Mouse (Mus musculus): ENCODE measurements around the gene Cd274. TPM values are rescaled to one million over a fixed set of nuclear protein-coding genes. Genes with fewer than 3 reads are reported as not detected.

The Cd274 gene
- polyA plus RNA-seq, 1 experiment from 2014 or later, result 0.18 TPM

DNA sequence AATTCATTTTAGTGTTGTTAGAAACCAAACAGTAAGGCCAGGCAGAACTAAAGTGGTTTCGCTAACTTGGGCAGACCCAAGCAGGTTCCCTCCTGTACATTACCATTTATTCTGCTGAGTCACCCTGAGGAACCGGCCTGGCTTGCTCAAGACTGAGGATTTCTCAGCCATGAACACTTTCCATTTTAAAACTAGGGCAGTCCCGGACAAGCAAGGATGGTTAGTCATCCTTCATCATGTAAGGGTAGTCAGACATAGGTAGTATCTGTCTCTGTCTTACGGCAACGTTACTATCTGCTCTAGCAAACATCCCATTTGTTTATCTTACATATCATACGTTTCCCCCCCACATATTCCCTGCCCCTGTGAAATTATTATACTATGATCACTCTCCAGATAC is 17.7 kb downstream of the Cd274 start:
- no peak for ATAC-seq (replicated peaks; ENCODE audit: low FRiP score, low read depth)
- Histone ChIP-seq H3K27me3 (ENCODE audit: insufficient read depth, low read length) (no peaks in the 10 kb centered on the region), H3K9ac (ENCODE audit: low read depth, low read length) (no peak overlapping the region), H3K9me3 (replicated peaks; ENCODE audit: low read length) (no peaks in the 10 kb centered on the region), H3K4me3 (replicated peaks; ENCODE audit: low read depth, low read length) (no peak overlapping the region), H3K27ac (no peak overlapping the region), H3K36me3 (ENCODE audit: insufficient read depth, low read length) (no peaks in the 10 kb centered on the region), H3K4me2 (ENCODE audit: low read length) (no peak overlapping the region), H3K4me1 (replicated peaks; ENCODE audit: insufficient read depth, low read length) (no peaks in the 10 kb centered on the region)
- WGBS, result 75% methylated on average over 6 of the region's 6 CpGs
- no peak for DNase-seq (ENCODE audit: low spot score)
- TF ChIP-seq CTCF (IDR thresholded peaks at IDR 0.05; ENCODE audit: low read depth), result no peak

DNA sequence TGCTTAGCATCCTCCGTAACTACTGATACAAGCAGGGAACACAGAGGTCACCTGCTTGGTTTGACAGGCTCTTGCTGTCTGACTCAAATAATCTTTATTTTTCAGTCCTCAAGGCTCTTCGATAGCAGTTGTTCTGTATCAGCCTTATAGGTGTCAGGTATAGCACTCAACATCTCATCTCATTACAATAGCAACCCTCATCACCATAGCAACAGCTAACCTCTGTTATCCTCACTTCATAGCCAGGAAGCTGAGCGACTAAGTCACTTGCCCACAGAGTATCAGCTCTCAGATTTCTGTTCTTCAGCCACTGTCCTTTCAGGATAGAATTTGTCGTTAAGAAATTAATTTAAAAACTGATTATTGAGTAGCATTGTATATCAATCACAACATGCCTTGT is 18.6 kb downstream of the Cd274 start:
- no peak for TF ChIP-seq CTCF (IDR thresholded peaks at IDR 0.05; ENCODE audit: low read depth)
- Histone ChIP-seq H3K9me3 (replicated peaks; ENCODE audit: low read length) (no peaks in the 10 kb centered on the region), H3K36me3 (ENCODE audit: insufficient read depth, low read length) (no peaks in the 10 kb centered on the region), H3K4me2 (ENCODE audit: low read length) (no peak overlapping the region), H3K4me1 (replicated peaks; ENCODE audit: insufficient read depth, low read length) (no peaks in the 10 kb centered on the region), H3K4me3 (replicated peaks; ENCODE audit: low read depth, low read length) (no peak overlapping the region), H3K27ac (no peak overlapping the region), H3K9ac (ENCODE audit: low read depth, low read length) (no peak overlapping the region), H3K27me3 (ENCODE audit: insufficient read depth, low read length) (no peaks in the 10 kb centered on the region)
- DNase-seq (ENCODE audit: low spot score), result no peak
- 73% methylated on average over 4 of the region's 4 CpGs for WGBS
- ATAC-seq (replicated peaks; ENCODE audit: low FRiP score, low read depth), result no peak

DNA sequence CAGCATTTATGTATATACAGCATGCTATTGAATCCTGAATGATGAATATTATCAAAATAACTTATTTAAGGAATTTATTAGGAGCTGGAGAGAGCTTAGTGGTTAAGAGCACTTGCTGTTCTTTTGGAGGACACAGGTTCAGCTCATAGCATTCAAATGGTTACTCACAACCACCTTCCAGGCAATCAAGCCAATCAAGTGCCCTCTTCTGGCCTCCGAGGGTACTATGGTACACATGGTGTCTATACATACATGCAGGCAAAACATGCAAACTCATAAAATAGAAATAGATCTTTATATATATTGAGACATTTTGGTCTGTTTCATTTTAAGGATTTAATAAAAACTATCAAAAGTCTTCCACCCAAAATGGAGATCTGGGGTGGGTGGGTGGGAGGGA is 21.6 kb downstream of the Cd274 start:
- Histone ChIP-seq H3K4me1 (replicated peaks; ENCODE audit: insufficient read depth, low read length) (no peaks in the 10 kb centered on the region), H3K9me3 (replicated peaks; ENCODE audit: low read length) (no peaks in the 10 kb centered on the region), H3K27ac (no peak overlapping the region), H3K4me2 (ENCODE audit: low read length) (no peak overlapping the region), H3K27me3 (ENCODE audit: insufficient read depth, low read length) (no peaks in the 10 kb centered on the region), H3K4me3 (replicated peaks; ENCODE audit: low read depth, low read length) (no peak overlapping the region), H3K9ac (ENCODE audit: low read depth, low read length) (no peak overlapping the region), H3K36me3 (ENCODE audit: insufficient read depth, low read length) (no peaks in the 10 kb centered on the region)
- TF ChIP-seq CTCF (IDR thresholded peaks at IDR 0.05; ENCODE audit: low read depth), result no peak
- no peak for DNase-seq (ENCODE audit: low spot score)
- WGBS, result 91% methylated on average over 1 of the region's 1 CpGs
- ATAC-seq (replicated peaks; ENCODE audit: low FRiP score, low read depth), result no peak

DNA sequence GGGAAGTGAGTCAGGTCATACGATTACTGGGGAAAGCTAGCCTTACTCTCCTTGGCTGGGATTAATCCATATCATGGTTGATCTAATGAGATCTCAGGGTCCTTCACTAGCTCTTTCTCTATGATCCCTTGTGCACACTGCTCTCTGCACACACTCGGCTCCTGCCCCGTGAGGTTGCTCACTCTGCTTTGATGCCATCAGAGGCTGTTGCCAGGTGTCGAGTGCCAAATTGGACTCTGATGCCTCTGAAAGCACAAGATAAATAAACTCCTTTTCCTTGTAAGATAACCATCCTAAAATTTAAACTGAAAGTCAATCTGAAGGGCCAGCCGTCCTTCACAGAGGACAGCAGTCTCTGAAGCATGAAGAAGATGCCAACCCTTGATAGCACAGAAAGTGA is 23.2 kb downstream of the Cd274 start:
- DNase-seq (ENCODE audit: low spot score) (no peak), ATAC-seq (replicated peaks; ENCODE audit: low FRiP score, low read depth) (no peak)
- H3K4me2 ChIP-seq (ENCODE audit: low read length), result no peak overlapping the region
- no peak overlapping the region for H3K27ac ChIP-seq
- no peak for TF ChIP-seq CTCF (IDR thresholded peaks at IDR 0.05; ENCODE audit: low read depth)
- no peaks in the 10 kb centered on the region for H3K4me1 ChIP-seq (replicated peaks; ENCODE audit: insufficient read depth, low read length)
- H3K9ac ChIP-seq (ENCODE audit: low read depth, low read length), result no peak overlapping the region
- no peaks in the 10 kb centered on the region for H3K36me3 ChIP-seq (ENCODE audit: insufficient read depth, low read length)
- H3K27me3 ChIP-seq (ENCODE audit: insufficient read depth, low read length), result no peaks in the 10 kb centered on the region
- 49% methylated on average over 5 of the region's 5 CpGs for WGBS
- H3K4me3 ChIP-seq (replicated peaks; ENCODE audit: low read depth, low read length), result no peak overlapping the region
- no peaks in the 10 kb centered on the region for H3K9me3 ChIP-seq (replicated peaks; ENCODE audit: low read length)

DNA sequence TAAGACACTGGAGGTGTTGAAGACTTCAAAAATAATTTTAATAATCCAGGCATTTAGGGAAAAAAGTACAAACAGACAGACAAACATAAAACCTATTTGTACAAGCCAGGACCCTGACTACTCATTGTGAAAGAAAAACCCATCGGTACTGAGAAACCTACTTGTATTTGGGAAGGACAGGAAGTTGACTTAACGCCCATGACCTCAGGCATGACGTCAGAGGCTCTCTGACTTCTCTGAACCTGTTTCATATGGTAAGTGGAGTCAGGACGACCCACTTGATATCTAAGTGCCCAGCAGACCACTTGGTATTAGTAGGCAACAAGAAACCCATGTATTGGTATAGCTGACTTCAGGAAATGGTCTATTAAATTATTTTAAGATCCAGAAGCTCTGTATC is 24.0 kb downstream of the Cd274 start:
- no peak for ATAC-seq (replicated peaks; ENCODE audit: low FRiP score, low read depth)
- no peak for TF ChIP-seq CTCF (IDR thresholded peaks at IDR 0.05; ENCODE audit: low read depth)
- H3K9me3 ChIP-seq (replicated peaks; ENCODE audit: low read length), result no peaks in the 10 kb centered on the region

DNA sequence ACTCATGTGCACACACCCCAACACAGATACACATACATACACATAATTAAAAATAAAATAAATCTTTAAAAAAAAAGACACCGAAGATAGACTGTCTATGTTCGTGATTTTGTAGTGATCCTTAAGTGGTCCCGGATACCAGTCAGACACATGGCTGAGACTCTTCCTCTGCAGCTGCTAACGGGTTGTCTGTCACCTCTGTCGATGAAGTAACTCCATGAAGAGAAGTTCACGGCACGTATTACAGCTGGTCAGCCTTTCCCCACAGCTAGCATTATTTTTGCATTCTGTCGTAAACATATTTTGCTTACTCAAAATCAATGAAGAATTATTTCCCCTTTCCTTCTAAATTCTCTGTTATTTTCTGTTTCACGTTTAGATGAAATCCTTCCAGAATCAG is 26.1 kb downstream of the Cd274 start:
- no peak for ATAC-seq (replicated peaks; ENCODE audit: low FRiP score, low read depth)

More for the DNA sequence above, 24.0 kb downstream of the Cd274 start:
- Histone ChIP-seq H3K27ac (no peak overlapping the region), H3K4me3 (replicated peaks; ENCODE audit: low read depth, low read length) (no peak overlapping the region), H3K9ac (ENCODE audit: low read depth, low read length) (no peak overlapping the region), H3K36me3 (ENCODE audit: insufficient read depth, low read length) (no peaks in the 10 kb centered on the region), H3K27me3 (ENCODE audit: insufficient read depth, low read length) (no peaks in the 10 kb centered on the region), H3K4me1 (replicated peaks; ENCODE audit: insufficient read depth, low read length) (no peaks in the 10 kb centered on the region), H3K4me2 (ENCODE audit: low read length) (no peak overlapping the region)
- no peak for DNase-seq (ENCODE audit: low spot score)
- WGBS, result 54% methylated on average over 4 of the region's 4 CpGs

DNA sequence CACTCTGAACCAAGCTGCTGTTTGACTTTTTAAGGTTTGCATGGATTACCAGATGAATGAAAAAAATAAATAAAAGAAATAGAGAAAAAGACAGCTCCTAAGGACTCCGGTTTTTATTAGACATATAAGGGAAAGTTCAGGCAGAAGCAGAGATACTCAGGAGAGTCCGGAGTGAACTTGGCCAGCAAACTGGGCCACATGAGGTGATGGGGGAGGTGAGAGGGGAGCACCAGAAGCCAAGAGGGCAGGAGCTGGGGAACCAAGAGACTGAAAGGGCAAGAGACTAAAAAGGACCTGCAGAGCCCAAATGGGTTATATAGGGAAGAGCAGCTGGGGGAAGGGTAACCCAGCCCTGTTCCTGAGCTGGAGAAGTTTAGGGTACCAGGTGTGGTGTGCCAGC is 27.5 kb downstream of the Cd274 start:
- 91% methylated on average over 2 of the region's 2 CpGs for WGBS
- H3K27me3 ChIP-seq (ENCODE audit: insufficient read depth, low read length), result no peaks in the 10 kb centered on the region
- no peak overlapping the region for H3K9ac ChIP-seq (ENCODE audit: low read depth, low read length)
- H3K27ac ChIP-seq, result no peak overlapping the region
- DNase-seq (ENCODE audit: low spot score), result no peak
- H3K4me1 ChIP-seq (replicated peaks; ENCODE audit: insufficient read depth, low read length), result no peaks in the 10 kb centered on the region
- no peak overlapping the region for H3K4me2 ChIP-seq (ENCODE audit: low read length)
- no peak for ATAC-seq (replicated peaks; ENCODE audit: low FRiP score, low read depth)
- H3K4me3 ChIP-seq (replicated peaks; ENCODE audit: low read depth, low read length), result no peak overlapping the region
- no peaks in the 10 kb centered on the region for H3K9me3 ChIP-seq (replicated peaks; ENCODE audit: low read length)
- TF ChIP-seq CTCF (IDR thresholded peaks at IDR 0.05; ENCODE audit: low read depth), result no peak
- no peaks in the 10 kb centered on the region for H3K36me3 ChIP-seq (ENCODE audit: insufficient read depth, low read length)

More for the DNA sequence above, 26.1 kb downstream of the Cd274 start:
- H3K4me2 ChIP-seq (ENCODE audit: low read length), result no peak overlapping the region
- no peak for DNase-seq (ENCODE audit: low spot score)
- H3K27me3 ChIP-seq (ENCODE audit: insufficient read depth, low read length), result no peaks in the 10 kb centered on the region
- H3K9ac ChIP-seq (ENCODE audit: low read depth, low read length), result no peak overlapping the region
- H3K36me3 ChIP-seq (ENCODE audit: insufficient read depth, low read length), result no peaks in the 10 kb centered on the region
- TF ChIP-seq CTCF (IDR thresholded peaks at IDR 0.05; ENCODE audit: low read depth), result no peak
- H3K27ac ChIP-seq, result no peak overlapping the region
- 87% methylated on average over 9 of the region's 9 CpGs for WGBS
- H3K4me1 ChIP-seq (replicated peaks; ENCODE audit: insufficient read depth, low read length), result no peaks in the 10 kb centered on the region
- no peaks in the 10 kb centered on the region for H3K9me3 ChIP-seq (replicated peaks; ENCODE audit: low read length)
- H3K4me3 ChIP-seq (replicated peaks; ENCODE audit: low read depth, low read length), result no peak overlapping the region

Measured in kidney, postnatal 0 days (tissue).